Mouse (Mus musculus): ENCODE measurements around the gene Gm10717.
"Not testable (repeated sequence)": the region's sequence is repeated elsewhere in the genome, so short reads cannot be mapped to it uniquely, and the experiment has no call there.

Gene Gm10717

GRCm38 (mm10) chr9:3025653-3026052 is 436 bp downstream of the Gm10717 start:
- peak; percentile 17 for DNase-seq (ENCODE audit: low spot score)

GRCm38 (mm10) chr9:3026136-3026535 is 919 bp downstream of the Gm10717 start:
- DNase-seq (ENCODE audit: low spot score) = not testable (repeated sequence)

GRCm38 (mm10) chr9:3026741-3027140 is 1.5 kb downstream of the Gm10717 start:
- DNase-seq (ENCODE audit: low spot score) = not testable (repeated sequence)

GRCm38 (mm10) chr9:3027200-3027599 is 2.0 kb downstream of the Gm10717 start:
- not testable (repeated sequence) for DNase-seq (ENCODE audit: low spot score)

GRCm38 (mm10) chr9:3029276-3030000 is 4.2 kb downstream of the Gm10717 start:
- not testable (repeated sequence) for DNase-seq (ENCODE audit: low spot score)

GRCm38 (mm10) chr9:3030677-3031318 is 5.6 kb downstream of the Gm10717 start:
- DNase-seq (ENCODE audit: low spot score) = not testable (repeated sequence)

- DNase-seq (ENCODE audit: low spot score) = not testable (repeated sequence)
Measured at GRCm38 (mm10) chr9:3034299-3034698, 9.1 kb downstream of the Gm10717 start, which contains the start of gene Gm17535. Gene Gm17535, plus strand, starts transcription at chr9:3034599.

- DNase-seq (ENCODE audit: low spot score) = not testable (repeated sequence)
Measured at GRCm38 (mm10) chr9:3036577-3036976, 11.4 kb downstream of the Gm10717 start, which contains the start of gene Gm10715. Gene Gm10715, plus strand, starts transcription at chr9:3036877.

GRCm38 (mm10) chr9:3038161-3038560 is 12.9 kb downstream of the Gm10717 start:
- not testable (repeated sequence) for DNase-seq (ENCODE audit: low spot score)
